Mouse (Mus musculus) embryonic stem cell, embryonic (primary cell): Measurements from ENCODE around the gene Dbh.

Source experiments
- CTCF ChIA-PET, 4 experiments: fragments of 300-600 bp in 2 of 4; fragments of 350-600 bp in 2 of 4; sonication (Branson Sonifier 250); formaldehyde crosslinking; loops; one replicate each; lab custom pipeline; 2022; ENCODE audit warnings: inconsistent platforms in 2 of 4; lab: Charles Lee
- POLR2A ChIA-PET, 4 experiments: fragments of 300-600 bp in 2 of 4; fragments of 350-600 bp in 2 of 4; sonication (Branson Sonifier 250); formaldehyde crosslinking; loops; one replicate each; lab custom pipeline; 2022; ENCODE audit warnings: antibody characterized with exemption in 4 of 4, inconsistent platforms in 1 of 4; lab: Charles Lee

The Dbh gene

DNA sequence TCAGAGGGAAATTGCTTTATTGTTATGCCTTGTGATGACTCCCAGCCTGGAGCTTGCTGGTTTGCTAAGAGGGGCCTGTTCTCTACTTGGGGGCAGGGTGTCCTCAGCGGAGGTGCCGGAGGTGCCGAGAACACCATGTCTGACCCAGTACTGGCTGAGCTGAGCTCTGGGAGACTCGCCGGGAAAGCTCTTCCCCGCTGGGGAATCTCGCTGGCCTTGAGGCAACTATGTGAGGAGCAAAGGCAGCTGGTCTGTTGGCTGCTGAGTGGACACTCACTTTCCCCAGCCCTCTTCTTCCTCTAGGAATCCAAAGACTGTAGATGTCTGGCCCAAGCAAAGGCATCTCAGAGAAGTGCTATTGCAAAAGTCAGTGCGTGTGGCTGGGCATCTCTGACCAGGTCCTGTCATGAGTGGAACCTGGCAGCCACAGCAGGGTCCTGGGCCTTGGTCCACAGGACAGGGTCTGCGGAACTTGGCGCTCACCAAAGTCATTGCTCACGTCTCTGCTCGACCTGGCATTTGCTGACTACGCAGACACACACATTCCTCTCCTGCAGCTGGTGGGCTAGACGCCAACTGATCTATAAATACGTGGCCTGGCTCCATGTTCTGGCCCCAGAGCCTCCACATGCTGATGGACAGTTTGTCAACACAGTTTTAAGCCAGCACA is 41.2 kb downstream of the Dbh start:
- CTCF ChIA-PET: interaction anchor here in 1 of 4 experiments (0.6 to 1.0 kb wide), 2 partner anchors 31 to 188 kb away, joined by 3 to 4 read pairs; no protein-coding TSS in a partner anchor
- POLR2A ChIA-PET: interaction anchor here in 1 of 4 experiments (1.1 kb wide), 1 partner anchor 23 kb away, joined by 3 read pairs; no protein-coding TSS in a partner anchor

DNA sequence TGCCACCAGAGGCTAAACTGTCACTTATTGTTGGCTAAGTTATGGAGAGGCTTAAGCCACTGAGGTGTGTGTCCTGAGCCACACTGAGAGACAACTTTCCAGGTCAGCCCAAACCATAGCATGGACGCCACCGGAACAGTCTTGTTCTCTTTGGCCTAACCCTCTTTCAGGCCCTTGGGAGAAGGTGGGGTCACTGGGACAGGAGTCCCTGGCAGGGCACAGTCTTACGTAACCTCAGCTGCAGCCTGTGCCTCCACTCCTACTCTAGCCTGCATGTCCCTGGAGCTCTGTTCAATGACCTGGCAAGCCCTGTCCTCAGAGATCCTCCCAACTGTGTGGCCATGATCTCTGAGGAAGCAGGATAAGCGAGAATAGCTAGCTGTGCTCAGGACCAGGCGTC is 42.1 kb downstream of the Dbh start:
- POLR2A ChIA-PET: interaction anchor here in 1 of 4 experiments (0.7 kb wide), 1 partner anchor 571 kb away, joined by 3 read pairs; no protein-coding TSS in a partner anchor
- CTCF ChIA-PET: interaction anchor here in 3 of 4 experiments (0.5 to 1.5 kb wide), 3 partner anchors 30 to 1257 kb away, joined by 3 read pairs; no protein-coding TSS in a partner anchor

DNA sequence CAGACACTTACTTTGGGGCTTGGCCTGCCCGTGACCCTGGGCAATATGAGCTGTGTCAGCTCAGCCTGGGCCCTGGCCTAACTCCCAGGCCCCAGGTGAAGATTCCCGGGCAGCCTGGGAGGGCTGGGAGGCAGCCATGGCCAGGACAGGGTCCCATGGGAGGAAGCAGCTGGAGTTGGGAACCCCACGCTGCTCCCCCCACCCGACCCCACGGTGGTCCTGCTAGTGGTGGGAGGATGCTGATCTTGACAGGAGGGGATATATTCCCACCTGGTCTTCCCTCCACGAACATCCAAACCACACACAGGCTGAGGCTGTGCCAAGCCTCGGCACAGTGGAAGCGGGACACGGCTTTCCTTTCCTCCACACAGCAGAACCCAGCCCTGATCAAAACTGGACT is 44.3 kb downstream of the Dbh start:
- CTCF ChIA-PET: interaction anchor here in 3 of 4 experiments (0.6 to 1.2 kb wide), 4 partner anchors 13 to 655 kb away, joined by 3 to 9 read pairs (median 4); no protein-coding TSS in a partner anchor
- POLR2A ChIA-PET: interaction anchor here in 1 of 4 experiments (0.7 kb wide), 1 partner anchor 28 kb away, joined by 3 read pairs; no protein-coding TSS in a partner anchor

DNA sequence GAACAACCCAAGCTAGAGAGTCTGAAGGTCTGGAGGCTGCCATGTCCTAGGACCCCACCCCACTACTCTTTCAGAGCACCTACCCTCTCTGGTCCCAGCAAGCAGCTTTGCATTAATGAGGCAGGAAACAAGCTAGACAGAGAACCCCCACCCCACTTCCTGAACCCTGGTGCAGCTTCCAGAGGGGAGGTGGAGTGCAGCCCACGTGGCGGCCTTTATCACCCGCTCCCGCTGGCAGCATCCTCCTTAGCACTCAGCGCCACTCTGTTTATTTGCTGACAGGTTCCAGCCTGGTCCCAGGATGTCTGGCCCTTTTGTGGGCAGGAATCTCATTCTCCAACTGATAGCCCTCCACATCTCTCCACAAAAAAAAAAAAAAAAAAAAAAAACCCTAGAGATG is 44.8 kb downstream of the Dbh start:
- ChIA-PET POLR2A (interaction anchor here in 1 of 4 experiments (0.7 kb wide), 1 partner anchor 28 kb away, joined by 3 read pairs; no protein-coding TSS in a partner anchor), CTCF (interaction anchor here in 3 of 4 experiments (0.6 to 1.4 kb wide), 6 partner anchors 12 to 655 kb away, joined by 3 to 9 read pairs (median 3); no protein-coding TSS in a partner anchor)

DNA sequence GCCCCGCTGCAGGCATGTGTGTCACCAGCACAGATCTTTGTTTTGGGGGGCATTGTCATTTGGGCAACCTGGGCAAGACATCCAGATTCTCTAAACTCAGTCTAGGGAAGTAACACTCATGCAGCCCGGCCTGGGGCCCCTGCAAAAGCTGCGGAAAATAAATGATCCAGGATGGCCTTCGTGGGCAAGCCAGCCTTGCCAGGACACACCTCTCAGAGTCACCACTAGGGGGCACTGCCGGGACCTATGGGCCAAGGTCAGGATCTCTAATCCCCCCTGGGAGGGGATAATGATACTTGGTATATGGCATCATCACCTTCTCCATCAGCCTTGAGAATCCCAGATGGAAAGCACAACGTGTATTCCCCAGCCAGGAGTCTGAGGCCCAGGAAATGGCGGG is 45.2 kb downstream of the Dbh start:
- POLR2A ChIA-PET: no interaction called here
- CTCF ChIA-PET: interaction anchor here (0.6 to 1.4 kb wide), 9 partner anchors 12 to 882 kb away, joined by 3 to 4 read pairs (median 3); partner anchors contain the start of gene Brd3os (in 1 of the 4)

- ChIA-PET POLR2A (no interaction called here), CTCF (interaction anchor here (0.6 to 1.4 kb wide), 9 partner anchors 14 to 881 kb away, joined by 3 to 4 read pairs (median 3); partner anchors contain the start of gene Brd3os (in 1 of the 4))
These were observed 45.7 kb downstream of the Dbh start for GRCm38 (mm10) chr2:27210676-27211210.

- POLR2A ChIA-PET: interaction anchor here in 1 of 4 experiments (0.6 kb wide), 1 partner anchor 109 kb away, joined by 4 read pairs; no protein-coding TSS in a partner anchor
- CTCF ChIA-PET: interaction anchor here in 2 of 4 experiments (0.6 to 0.9 kb wide), 2 partner anchors 24 to 1632 kb away, joined by 4 to 5 read pairs; no protein-coding TSS in a partner anchor
These were observed 47.2 kb downstream of the Dbh start for GRCm38 (mm10) chr2:27211966-27212893.

GRCm38 (mm10) chr2:27215537-27215936 is 50.5 kb downstream of the Dbh start:
- POLR2A ChIA-PET: no interaction called here
- CTCF ChIA-PET: no interaction called here

GRCm38 (mm10) chr2:27218121-27218544 is 53.1 kb downstream of the Dbh start:
- ChIA-PET POLR2A (no interaction called here), CTCF (no interaction called here)

DNA sequence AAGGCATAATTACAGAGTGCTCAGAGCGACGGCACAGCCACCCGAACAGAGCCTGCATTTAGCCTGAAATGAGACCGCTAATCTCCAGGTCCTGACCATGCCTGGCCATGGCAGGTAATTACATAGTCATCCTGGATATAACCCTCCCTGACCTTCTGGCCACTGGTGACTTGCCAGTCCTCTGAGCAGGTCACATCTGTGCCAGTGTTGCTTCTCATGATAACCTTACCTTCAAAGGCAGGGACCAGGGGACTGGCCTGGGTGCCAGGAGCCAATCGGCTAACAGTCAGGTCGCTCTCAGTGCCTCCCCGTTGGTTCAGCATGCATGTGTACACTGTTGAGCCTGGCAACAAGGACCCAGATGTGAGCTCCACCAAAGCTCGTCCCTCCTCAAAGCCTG is 53.5 kb downstream of the Dbh start:
- ChIA-PET POLR2A (no interaction called here), CTCF (no interaction called here)

DNA sequence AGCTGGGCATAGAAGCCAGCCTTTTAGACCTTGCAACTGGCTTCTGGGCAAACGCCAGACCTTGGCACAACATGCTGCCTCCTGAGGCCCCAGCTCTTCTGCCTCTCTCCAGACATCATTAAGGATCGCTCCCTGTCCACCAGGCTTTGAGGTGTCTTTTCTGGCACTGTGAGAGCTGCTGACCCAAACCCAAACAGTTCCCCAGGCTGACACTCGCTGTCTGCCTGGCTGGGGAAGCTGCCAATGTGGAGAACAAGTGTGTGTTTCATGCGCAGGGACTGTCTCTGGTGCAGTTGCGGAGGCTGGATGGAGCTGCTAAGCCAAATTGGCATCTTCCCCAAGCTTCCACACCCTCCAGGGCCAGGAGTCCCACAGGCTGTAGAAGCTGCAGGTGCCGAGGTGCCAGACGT is 58.0 kb downstream of the Dbh start:
- CTCF ChIA-PET: interaction anchor here in 2 of 4 experiments (0.6 to 2.4 kb wide), 4 partner anchors 14 to 205 kb away, joined by 3 to 6 read pairs (median 4); no protein-coding TSS in a partner anchor
- POLR2A ChIA-PET: no interaction called here

GRCm38 (mm10) chr2:27226572-27226971 is 61.5 kb downstream of the Dbh start:
- ChIA-PET CTCF (interaction anchor here in 3 of 4 experiments (0.6 to 1.5 kb wide), 3 partner anchors 10 to 16 kb away, joined by 3 to 6 read pairs (median 6); no protein-coding TSS in a partner anchor), POLR2A (interaction anchor here in 1 of 4 experiments (0.6 kb wide), 1 partner anchor 443 kb away, joined by 4 read pairs; no protein-coding TSS in a partner anchor)

- CTCF ChIA-PET: interaction anchor here in 2 of 4 experiments (0.7 to 1.1 kb wide), 2 partner anchors 11 to 190 kb away, joined by 3 read pairs; no protein-coding TSS in a partner anchor
- POLR2A ChIA-PET: no interaction called here
These were observed 63.9 kb downstream of the Dbh start for GRCm38 (mm10) chr2:27228809-27229480.

- POLR2A ChIA-PET: no interaction called here
- CTCF ChIA-PET: interaction anchor here in 2 of 4 experiments (0.7 to 1.1 kb wide), 2 partner anchors 12 to 191 kb away, joined by 3 read pairs; no protein-coding TSS in a partner anchor
These were observed 64.6 kb downstream of the Dbh start for GRCm38 (mm10) chr2:27229481-27230105.

DNA sequence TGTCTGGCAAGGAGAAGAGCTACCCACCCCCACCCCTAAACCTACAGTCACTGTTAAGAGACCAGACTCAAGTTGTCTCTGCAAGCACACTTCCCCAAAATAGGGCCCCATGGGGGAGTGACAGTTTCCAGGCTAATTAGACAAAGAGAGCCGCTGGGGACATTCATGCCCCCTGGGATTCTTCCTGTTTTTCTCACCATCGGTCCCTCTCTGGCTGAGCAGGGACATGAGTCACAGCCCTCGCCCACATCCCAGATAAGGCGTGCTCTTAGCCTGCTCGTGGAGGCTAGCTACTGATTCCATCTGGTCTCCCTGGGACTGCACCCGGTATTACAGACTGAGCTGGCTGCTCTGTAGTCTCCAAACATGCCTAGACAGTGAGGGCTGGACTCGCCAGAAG is 67.3 kb downstream of the Dbh start:
- POLR2A ChIA-PET: interaction anchor here in 2 of 4 experiments (0.6 kb wide), 3 partner anchors 59 to 293 kb away, joined by 4 to 9 read pairs (median 6); no protein-coding TSS in a partner anchor
- CTCF ChIA-PET: interaction anchor here in 3 of 4 experiments (0.6 to 2.4 kb wide), 7 partner anchors 107 to 585 kb away, joined by 3 to 9 read pairs (median 3); partner anchors contain the start of gene Adamtsl2 (in 1 of the 3)
